Mouse (Mus musculus): ENCODE results near the gene Trim11. TPM values are rescaled to one million over a fixed set of nuclear protein-coding genes. Genes with fewer than 3 reads are reported as not detected.

Gene Trim11
- total and polyA plus RNA-seq, 3 experiments: 11.9 to 19.4 (median 14.0) TPM

- Histone ChIP-seq H3K4me1 (ENCODE audit: control insufficient read depth, insufficient read depth, low read length) (peaks cover 12% of the 10 kb centered on the region), H3K79me2 (replicated peaks; ENCODE audit: control insufficient read depth, insufficient read depth, low read length) (no peaks in the 10 kb centered on the region), H3K4me3 (peak overlapping the region; percentile 46), H3K27me3 (ENCODE audit: control insufficient read depth, insufficient read depth, low read length) (no peaks in the 10 kb centered on the region), H3K9ac (ENCODE audit: low read depth, low read length) (peak overlapping the region; percentile 63), H3K27ac (peak overlapping the region; percentile 89), H3K36me3 (ENCODE audit: control insufficient read depth, insufficient read depth, low read length) (0 out of 2 replicates have a peak, but pooled peaks cover 2% of the 10 kb centered on the region)
- peak; percentile 77 to 87 for DNase-seq
- TF ChIP-seq POLR2A (IDR thresholded peaks at IDR 0.05; ENCODE audit: insufficient read depth, low read depth, low read length) (peak; percentile 81), EP300 (IDR thresholded peaks at IDR 0.05; ENCODE audit: insufficient read depth, low read depth, low read length) (peak; percentile 71), CTCF (IDR thresholded peaks at IDR 0.05) (0 out of 2 replicates have a peak, but pooled peaks have one; percentile 2)
- intact Hi-C loops (cut with DNase I): no loop called here
- 7% methylated on average over 11 of the region's 11 CpGs for WGBS
These were observed 21.3 kb downstream of the Trim11 start for GRCm38 (mm10) chr11:58999158-58999557.

GRCm38 (mm10) chr11:58999830-59000229 is 21.9 kb downstream of the Trim11 start:
- H3K4me3 ChIP-seq: peak overlapping the region; percentile 46
- WGBS: 58% methylated on average over 6 of the region's 6 CpGs
- no peaks in the 10 kb centered on the region for H3K27me3 ChIP-seq (ENCODE audit: control insufficient read depth, insufficient read depth, low read length)
- 0 out of 2 replicates have a peak, but pooled peaks cover 2% of the 10 kb centered on the region for H3K36me3 ChIP-seq (ENCODE audit: control insufficient read depth, insufficient read depth, low read length)
- intact Hi-C loops (cut with DNase I): no loop called here
- no peak for DNase-seq
- no peak for TF ChIP-seq CTCF (IDR thresholded peaks at IDR 0.05)
- H3K27ac ChIP-seq: peak overlapping the region; percentile 89
- H3K79me2 ChIP-seq (replicated peaks; ENCODE audit: control insufficient read depth, insufficient read depth, low read length): no peaks in the 10 kb centered on the region
- 0 out of 2 replicates have a peak overlapping the region, but pooled peaks have one; percentile 14 for H3K9ac ChIP-seq (ENCODE audit: low read depth, low read length)
- peaks cover 11% of the 10 kb centered on the region for H3K4me1 ChIP-seq (ENCODE audit: control insufficient read depth, insufficient read depth, low read length)

GRCm38 (mm10) chr11:59000635-59001034 is 22.7 kb downstream of the Trim11 start:
- TF ChIP-seq EP300 (IDR thresholded peaks at IDR 0.05; ENCODE audit: insufficient read depth, low read depth, low read length) (no peak), POLR2A (IDR thresholded peaks at IDR 0.05; ENCODE audit: insufficient read depth, low read depth, low read length) (no peak), CTCF (IDR thresholded peaks at IDR 0.05) (no peak)
- Histone ChIP-seq H3K27me3 (ENCODE audit: control insufficient read depth, insufficient read depth, low read length) (no peaks in the 10 kb centered on the region), H3K36me3 (ENCODE audit: control insufficient read depth, insufficient read depth, low read length) (0 out of 2 replicates have a peak, but pooled peaks cover 2% of the 10 kb centered on the region), H3K4me3 (no peak overlapping the region), H3K9ac (ENCODE audit: low read depth, low read length) (peak overlapping the region; percentile 22), H3K4me1 (ENCODE audit: control insufficient read depth, insufficient read depth, low read length) (peaks cover 9% of the 10 kb centered on the region), H3K27ac (peak overlapping the region; percentile 89; the same call in 1 of the 2 replicates), H3K79me2 (replicated peaks; ENCODE audit: control insufficient read depth, insufficient read depth, low read length) (no peaks in the 10 kb centered on the region)
- WGBS: 66% methylated on average over 21 of the region's 21 CpGs
- intact Hi-C loops (cut with DNase I): no loop called here
- peak in 1 of 2 experiments; percentile 27 for DNase-seq

GRCm38 (mm10) chr11:59002327-59003079 is 24.6 kb downstream of the Trim11 start:
- 51% methylated on average over 7 of the region's 7 CpGs for WGBS
- H3K27ac ChIP-seq: peak overlapping the region; percentile 87
- peak overlapping the region; percentile 55 for H3K9ac ChIP-seq (ENCODE audit: low read depth, low read length)
- H3K36me3 ChIP-seq (ENCODE audit: control insufficient read depth, insufficient read depth, low read length): no peaks in the 10 kb centered on the region
- peaks cover 2% of the 10 kb centered on the region for H3K4me1 ChIP-seq (ENCODE audit: control insufficient read depth, insufficient read depth, low read length)
- no peaks in the 10 kb centered on the region for H3K79me2 ChIP-seq (replicated peaks; ENCODE audit: control insufficient read depth, insufficient read depth, low read length)
- no peaks in the 10 kb centered on the region for H3K27me3 ChIP-seq (ENCODE audit: control insufficient read depth, insufficient read depth, low read length)
- DNase-seq: peak in 1 of 2 experiments; percentile 74
- TF ChIP-seq POLR2A (IDR thresholded peaks at IDR 0.05; ENCODE audit: insufficient read depth, low read depth, low read length) (peak; percentile 81), CTCF (IDR thresholded peaks at IDR 0.05) (no peak), EP300 (IDR thresholded peaks at IDR 0.05; ENCODE audit: insufficient read depth, low read depth, low read length) (peak; percentile 58; the same call in 1 of the 2 replicates)
- intact Hi-C loops (cut with DNase I): no loop called here
- peak overlapping the region; percentile 48 for H3K4me3 ChIP-seq

- 39% methylated on average over 9 of the region's 9 CpGs for WGBS
- DNase-seq: no peak
- Histone ChIP-seq H3K9ac (ENCODE audit: low read depth, low read length) (no peak overlapping the region), H3K4me3 (no peak overlapping the region), H3K36me3 (ENCODE audit: control insufficient read depth, insufficient read depth, low read length) (no peaks in the 10 kb centered on the region), H3K27ac (no peak overlapping the region), H3K4me1 (ENCODE audit: control insufficient read depth, insufficient read depth, low read length) (no peaks in the 10 kb centered on the region), H3K27me3 (ENCODE audit: control insufficient read depth, insufficient read depth, low read length) (no peaks in the 10 kb centered on the region), H3K79me2 (replicated peaks; ENCODE audit: control insufficient read depth, insufficient read depth, low read length) (no peaks in the 10 kb centered on the region)
- peak; percentile 51 for TF ChIP-seq CTCF (IDR thresholded peaks at IDR 0.05)
- no peak for TF ChIP-seq EP300 (IDR thresholded peaks at IDR 0.05; ENCODE audit: insufficient read depth, low read depth, low read length)
- TF ChIP-seq POLR2A (IDR thresholded peaks at IDR 0.05; ENCODE audit: insufficient read depth, low read depth, low read length): no peak
- intact Hi-C loops (cut with DNase I): no loop called here
These were observed 37.2 kb downstream of the Trim11 start for GRCm38 (mm10) chr11:59015052-59015451.

- intact Hi-C loops (cut with DNase I): no loop called here
- Histone ChIP-seq H3K27ac (no peak overlapping the region), H3K4me3 (no peak overlapping the region), H3K27me3 (ENCODE audit: control insufficient read depth, insufficient read depth, low read length) (no peaks in the 10 kb centered on the region), H3K9ac (ENCODE audit: low read depth, low read length) (no peak overlapping the region), H3K79me2 (replicated peaks; ENCODE audit: control insufficient read depth, insufficient read depth, low read length) (no peaks in the 10 kb centered on the region), H3K4me1 (ENCODE audit: control insufficient read depth, insufficient read depth, low read length) (no peaks in the 10 kb centered on the region), H3K36me3 (ENCODE audit: control insufficient read depth, insufficient read depth, low read length) (no peaks in the 10 kb centered on the region)
- TF ChIP-seq POLR2A (IDR thresholded peaks at IDR 0.05; ENCODE audit: insufficient read depth, low read depth, low read length): no peak
- TF ChIP-seq CTCF (IDR thresholded peaks at IDR 0.05): no peak
- no peak for TF ChIP-seq EP300 (IDR thresholded peaks at IDR 0.05; ENCODE audit: insufficient read depth, low read depth, low read length)
- no peak for DNase-seq
- 56% methylated on average over 6 of the region's 6 CpGs for WGBS
These were observed 48.5 kb downstream of the Trim11 start for GRCm38 (mm10) chr11:59026411-59026810.

All from heart, adult 2 months (tissue).